Mouse (Mus musculus) megakaryocyte, adult 5-6 weeks (primary cell): ENCODE measurements around the gene Srd5a3. TPM values are rescaled to one million over a fixed set of nuclear protein-coding genes. Genes with fewer than 3 reads are reported as not detected.
"Not testable (repeated sequence)": the region's sequence is repeated elsewhere in the genome, so short reads cannot be mapped to it uniquely, and the experiment has no call there.

ENCODE experiments used
- ATAC-seq: 2 replicates; pipeline ENCODE4 v1.8.0; 2016; ENCODE audit warnings: mild to moderate bottlenecking, inconsistent platforms; ENCODE audit not compliant: poor library complexity, severe bottlenecking
- total RNA-seq, 2 experiments: library from RNA; stranded (forward) in 1 of 2; stranded (reverse) in 1 of 2; fragments of 153-499, 151-499 nt in 1 of 2; fragments of 221-1000, 200-1000 nt in 1 of 2; gene quantifications; 2 replicates each; pipeline versions ENCODE4 v1.2.3 to v1.2.4; 2015 to 2017

Srd5a3 gene
- total RNA-seq (2015) (83.1 and 104 TPM in 2 replicates), total RNA-seq (2017) (45.7 and 59.7 TPM in 2 replicates)

DNA sequence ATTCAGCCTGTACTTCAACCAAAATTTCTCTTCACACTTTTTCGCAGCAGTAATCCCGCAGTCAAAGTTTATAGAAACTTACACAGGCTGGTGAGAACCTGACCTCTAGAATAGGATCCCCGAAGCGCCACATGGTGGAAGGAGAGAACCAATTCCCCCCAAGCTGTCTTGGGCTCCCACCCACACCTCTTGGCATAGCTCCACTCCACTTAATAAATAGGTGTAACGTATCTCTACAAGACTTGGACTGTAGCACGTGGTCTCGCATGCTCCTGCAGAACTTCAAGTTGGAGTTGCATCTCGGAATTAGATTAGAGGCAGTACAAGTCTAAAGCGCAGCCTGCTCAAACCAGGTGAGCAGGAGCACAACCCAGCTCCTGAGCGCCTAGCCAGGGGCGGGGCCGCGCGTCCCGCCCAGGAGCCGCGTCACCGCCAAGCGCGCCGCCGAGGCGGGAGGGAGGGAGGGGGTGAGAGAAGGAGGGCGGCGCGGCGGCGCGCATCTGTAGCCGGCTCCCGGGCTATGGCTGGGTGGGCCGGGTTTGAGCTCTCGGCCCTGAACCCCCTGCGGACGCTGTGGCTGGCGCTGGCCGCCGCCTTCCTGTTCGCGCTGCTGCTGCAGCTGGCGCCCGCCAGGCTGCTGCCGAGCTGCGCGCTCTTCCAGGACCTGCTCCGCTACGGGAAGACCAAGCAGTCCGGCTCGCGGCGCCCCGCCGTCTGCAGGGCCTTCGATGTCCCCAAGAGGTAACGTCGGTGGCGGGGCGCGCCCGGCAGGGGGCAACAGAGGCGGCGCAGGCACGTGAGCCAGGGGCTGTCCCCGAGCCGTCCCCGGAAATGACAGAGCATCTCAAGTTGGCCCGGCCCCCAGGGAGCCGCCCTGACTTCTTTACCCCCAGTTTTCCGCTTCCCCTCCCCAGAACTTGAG is at the start of gene Srd5a3:
TSS of gene Srd5a3 (plus strand) at position 464 of the 922 bp plus-strand sequence.
- ATAC-seq, result peak; percentile 79

GRCm38 (mm10) chr5:76103809-76104208 is 36.3 kb upstream of the Srd5a3 start:
- not testable (repeated sequence) for ATAC-seq

DNA sequence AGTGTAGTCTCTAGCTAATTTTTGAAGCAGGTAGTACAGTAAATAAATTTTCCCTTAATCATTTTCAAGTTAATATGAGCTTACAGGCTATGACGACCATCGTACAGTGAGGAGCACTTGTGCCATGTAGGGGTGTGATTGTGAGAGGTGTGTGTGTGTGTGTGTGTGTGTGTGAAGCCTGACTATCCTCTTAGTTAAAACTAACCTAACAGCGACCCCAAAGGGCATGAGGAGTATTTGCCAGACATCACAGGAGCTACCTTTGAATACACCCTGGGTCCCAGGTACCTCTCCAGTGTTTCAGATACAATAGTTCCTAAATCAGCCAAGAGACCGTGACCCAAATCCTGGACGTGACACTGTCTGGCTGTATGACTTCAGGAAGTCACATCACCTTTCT is 32.8 kb upstream of the Srd5a3 start:
- ATAC-seq, result no peak

- no peak for ATAC-seq
These were observed 31.6 kb upstream of the Srd5a3 start for GRCm38 (mm10) chr5:76108496-76108895.

DNA sequence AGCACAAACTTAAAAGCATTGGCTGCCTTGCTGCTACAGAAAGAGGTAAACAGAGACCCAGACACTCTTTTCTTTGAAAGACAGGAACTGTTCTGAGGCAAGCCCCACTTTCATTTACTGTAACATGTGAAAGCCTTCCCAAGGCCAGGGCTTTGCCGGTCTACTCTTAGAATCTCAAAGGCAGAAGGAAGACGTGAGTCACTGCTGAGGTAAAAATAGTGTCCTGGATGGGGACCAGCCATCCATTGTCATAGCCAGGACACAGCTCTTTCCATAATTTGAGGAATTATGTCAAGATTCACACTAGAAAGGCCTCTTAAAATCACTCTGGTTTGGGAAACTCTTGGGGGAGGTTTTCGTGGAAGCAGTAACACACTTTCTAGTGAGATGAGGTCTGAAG is 28.9 kb upstream of the Srd5a3 start:
- no peak for ATAC-seq

- no peak for ATAC-seq
These were observed 28.1 kb upstream of the Srd5a3 start for GRCm38 (mm10) chr5:76112016-76112415.

- ATAC-seq, result no peak
These were observed 24.5 kb upstream of the Srd5a3 start for GRCm38 (mm10) chr5:76115436-76116041.

DNA sequence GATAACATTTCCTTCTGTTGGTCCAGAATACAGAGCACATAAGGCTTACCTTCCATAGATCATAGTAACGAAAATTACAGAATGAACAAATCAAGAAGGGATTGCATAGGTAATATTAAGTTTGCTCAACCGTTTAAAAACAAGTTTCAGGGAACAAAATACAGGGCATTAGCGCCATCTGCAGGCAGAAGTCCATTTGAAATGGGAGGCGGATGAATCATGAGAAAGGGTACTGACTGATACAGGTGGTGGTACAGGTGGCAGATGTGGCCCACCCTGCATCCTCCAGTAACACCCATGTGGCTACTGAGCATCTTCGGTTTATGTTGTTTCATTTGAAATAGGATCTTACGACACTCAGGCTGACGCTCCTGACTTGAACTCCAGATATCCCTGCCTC is 21.6 kb upstream of the Srd5a3 start:
- peak; percentile 77 for ATAC-seq

- ATAC-seq, result no peak
These were observed 19.4 kb upstream of the Srd5a3 start for GRCm38 (mm10) chr5:76120634-76121033.

GRCm38 (mm10) chr5:76127584-76128316 is 12.3 kb upstream of the Srd5a3 start:
- ATAC-seq, result no peak

DNA sequence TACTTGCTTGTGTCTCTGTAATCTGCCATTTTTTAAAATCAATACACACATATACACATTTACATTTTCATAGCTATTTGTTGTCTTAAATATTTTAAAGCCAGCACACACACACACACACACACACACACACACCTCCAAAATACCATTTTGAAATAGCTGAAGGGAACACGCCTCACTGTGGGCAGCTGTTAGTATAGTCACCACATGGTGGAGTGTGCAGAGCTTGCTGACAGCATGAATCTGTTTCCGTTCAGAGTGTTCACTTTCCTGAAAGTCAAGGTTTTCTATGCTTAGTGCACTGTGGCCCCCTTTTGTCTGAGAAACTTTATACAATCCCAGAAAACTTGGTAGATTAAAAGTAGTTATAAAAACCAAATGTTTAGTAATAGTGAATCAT is 9.8 kb upstream of the Srd5a3 start:
- ATAC-seq, result no peak

GRCm38 (mm10) chr5:76131990-76132389 is 8.1 kb upstream of the Srd5a3 start:
- peak; percentile 77 for ATAC-seq

- ATAC-seq, result no peak
These were observed 4.4 kb upstream of the Srd5a3 start for GRCm38 (mm10) chr5:76135644-76136043.

- peak; percentile 39 for ATAC-seq
These were observed 3.8 kb upstream of the Srd5a3 start for GRCm38 (mm10) chr5:76136271-76136670.

GRCm38 (mm10) chr5:76137586-76137985 is 2.5 kb upstream of the Srd5a3 start:
- no peak for ATAC-seq

DNA sequence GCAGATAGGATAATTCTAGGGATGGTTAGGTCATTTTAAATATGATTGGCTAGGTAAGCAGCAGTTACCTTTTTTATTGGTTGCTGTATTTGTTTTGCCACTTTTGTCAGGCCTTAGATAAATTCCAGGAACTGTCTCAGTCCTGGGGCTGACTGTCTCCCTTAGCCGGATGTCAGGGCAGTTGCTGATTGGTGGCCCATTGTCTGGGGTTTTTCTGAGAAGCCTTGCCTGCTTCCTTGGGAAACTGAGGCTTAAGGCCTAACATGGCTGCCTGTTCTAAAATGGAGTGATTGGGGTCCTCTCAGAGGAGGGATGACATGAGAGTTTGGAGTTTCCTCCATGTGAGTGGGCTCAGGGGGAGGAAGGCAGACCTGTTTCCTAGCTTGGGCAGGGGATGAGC is 2.0 kb upstream of the Srd5a3 start:
- ATAC-seq, result no peak

GRCm38 (mm10) chr5:76138512-76138911 is 1.6 kb upstream of the Srd5a3 start:
- ATAC-seq, result no peak

- ATAC-seq, result peak; percentile 17; the same call in 1 of the 2 replicates
These were observed 850 bp upstream of the Srd5a3 start for GRCm38 (mm10) chr5:76139171-76139671.

- peak; percentile 30 for ATAC-seq
These were observed 627 bp downstream of the Srd5a3 start for GRCm38 (mm10) chr5:76140730-76141066.

DNA sequence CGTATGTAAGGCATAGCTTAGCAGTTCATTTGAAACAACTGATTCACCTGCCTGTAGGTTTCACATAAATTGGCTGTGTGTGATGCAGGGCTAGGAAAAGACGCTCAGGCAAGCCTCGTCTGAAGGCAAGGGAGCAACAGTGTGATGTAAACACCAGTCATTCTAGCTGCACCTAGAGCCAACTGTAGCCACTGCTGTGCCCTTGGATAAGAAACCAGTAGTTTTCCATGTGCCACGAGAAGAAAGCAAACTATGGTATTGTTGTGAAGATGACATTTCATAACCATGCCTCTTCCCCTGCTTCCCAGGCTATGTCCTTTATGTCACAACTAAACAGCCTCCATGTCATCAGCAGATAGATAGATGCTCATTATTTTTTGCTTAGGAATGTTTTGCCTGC is 3.3 kb downstream of the Srd5a3 start:
- no peak for ATAC-seq

GRCm38 (mm10) chr5:76146401-76146800 is 6.3 kb downstream of the Srd5a3 start:
- ATAC-seq, result peak; percentile 34
